Mouse (Mus musculus) skeletal muscle tissue, adult 2 months (tissue): ENCODE results near the gene Csrnp3.
A peak's percentile ranks its signal among the peaks of the same experiment; 100 is the strongest.

Experiments
- DNase-seq: peaks from one replicate; pipeline ENCODE4 v3.0.0-alpha.2; 2012; ENCODE audit warnings: low read depth, low spot score

The Csrnp3 gene

DNA sequence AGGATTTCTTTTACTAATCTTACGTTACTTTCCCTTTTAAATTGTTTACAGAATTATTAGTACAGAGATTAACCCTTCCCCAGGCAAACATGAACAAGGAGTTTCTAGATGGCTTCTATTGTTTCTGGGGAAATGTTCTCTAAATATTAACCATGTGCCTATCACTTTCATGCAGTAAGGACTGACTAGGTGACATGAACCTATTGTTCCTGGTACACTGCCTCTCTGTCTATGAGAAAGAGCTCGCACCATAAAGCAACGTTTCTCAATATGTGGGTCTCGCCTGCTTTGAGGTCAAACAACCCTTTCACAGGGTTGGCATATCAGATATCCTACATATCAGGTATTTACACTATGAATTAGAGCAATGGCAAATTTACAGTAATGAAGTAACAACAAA lies 96.8 kb downstream of the Csrnp3 start:
- no peak for DNase-seq

DNA sequence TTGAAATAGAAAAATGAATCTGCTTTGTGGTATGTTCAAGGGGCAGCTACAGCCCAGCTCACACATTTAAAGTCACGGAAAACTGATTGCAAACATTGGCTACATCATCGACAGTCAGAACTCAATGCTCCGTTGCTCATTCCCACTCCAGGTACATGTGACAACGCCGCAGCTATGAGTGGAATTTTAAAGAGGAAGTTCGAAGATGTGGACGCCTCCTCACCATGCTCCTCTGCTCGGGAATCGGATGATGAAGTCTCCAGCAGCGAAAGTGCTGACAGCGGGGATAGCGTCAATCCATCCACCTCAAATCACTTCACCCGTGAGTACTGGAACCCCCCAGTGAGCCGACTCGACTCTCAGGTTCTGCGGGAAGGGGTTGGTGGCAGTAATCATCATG lies 103.2 kb downstream of the Csrnp3 start:
- no peak for DNase-seq

- no peak for DNase-seq
Measured at GRCm38 (mm10) chr2:65953726-65954340, 108.3 kb downstream of the Csrnp3 start.

GRCm38 (mm10) chr2:65955804-65956203 lies 110.2 kb downstream of the Csrnp3 start:
- no peak for DNase-seq

GRCm38 (mm10) chr2:65956727-65957126 lies 111.2 kb downstream of the Csrnp3 start:
- no peak for DNase-seq

DNA sequence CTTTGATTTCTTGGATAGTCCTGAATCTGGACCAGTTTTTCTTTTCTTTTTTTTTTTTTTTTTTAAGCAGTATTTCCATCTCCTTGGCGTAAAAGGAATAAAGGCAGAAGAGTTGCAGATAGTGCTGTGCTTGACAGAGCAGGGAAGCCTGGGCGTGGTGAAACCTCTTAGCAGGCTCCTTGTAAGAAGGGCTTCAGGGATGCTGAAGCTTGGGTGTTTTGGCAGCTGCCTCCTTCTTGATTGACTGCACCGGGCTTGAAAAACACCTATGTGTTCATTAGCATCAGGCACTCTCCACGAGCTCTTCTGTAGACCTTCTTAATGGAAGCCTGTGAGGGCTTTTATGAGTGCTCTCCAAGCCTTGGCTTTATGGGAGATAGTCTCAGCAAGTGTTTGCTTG lies 117.9 kb downstream of the Csrnp3 start:
- no peak for DNase-seq

DNA sequence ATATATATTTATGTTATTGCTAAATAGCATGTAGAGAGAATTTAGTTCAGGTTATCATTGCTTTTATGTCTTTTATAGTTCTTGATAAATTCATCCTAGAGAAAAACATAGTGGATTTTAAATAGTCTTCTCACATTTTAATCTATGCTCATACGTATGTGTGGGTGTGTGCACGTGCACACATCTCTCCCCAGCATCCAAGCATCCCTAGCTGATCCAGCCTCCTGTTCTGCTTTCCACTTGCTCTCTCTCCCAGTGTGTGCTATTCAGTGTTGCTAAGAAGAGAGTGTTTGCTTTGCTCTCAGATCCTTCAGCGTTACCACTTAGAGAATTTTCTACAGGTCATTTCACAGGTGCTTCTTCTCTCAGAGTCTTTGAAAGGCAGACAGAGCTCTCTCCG lies 123.2 kb downstream of the Csrnp3 start:
- no peak for DNase-seq

DNA sequence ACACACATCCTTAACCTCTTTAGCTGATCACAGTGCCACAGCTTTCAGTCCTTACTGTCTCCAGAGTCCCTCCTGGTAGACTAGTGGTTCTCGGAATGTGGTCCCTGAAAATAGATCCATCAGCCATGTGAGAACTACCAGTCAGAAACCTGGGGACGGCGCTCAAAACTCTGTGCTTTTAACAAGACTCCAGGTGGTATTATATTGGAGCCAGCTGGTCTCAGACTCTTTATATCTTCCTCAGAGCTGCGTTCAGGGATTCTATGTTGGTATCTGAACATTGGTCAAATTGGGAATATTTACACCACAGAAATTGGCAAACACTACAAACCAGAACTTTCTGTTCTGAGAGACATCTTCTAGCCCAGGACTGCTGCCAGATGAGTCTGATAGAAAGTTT lies 128.3 kb downstream of the Csrnp3 start:
- DNase-seq: no peak

- no peak for DNase-seq
Measured at GRCm38 (mm10) chr2:65975383-65975782, 129.8 kb downstream of the Csrnp3 start.

DNA sequence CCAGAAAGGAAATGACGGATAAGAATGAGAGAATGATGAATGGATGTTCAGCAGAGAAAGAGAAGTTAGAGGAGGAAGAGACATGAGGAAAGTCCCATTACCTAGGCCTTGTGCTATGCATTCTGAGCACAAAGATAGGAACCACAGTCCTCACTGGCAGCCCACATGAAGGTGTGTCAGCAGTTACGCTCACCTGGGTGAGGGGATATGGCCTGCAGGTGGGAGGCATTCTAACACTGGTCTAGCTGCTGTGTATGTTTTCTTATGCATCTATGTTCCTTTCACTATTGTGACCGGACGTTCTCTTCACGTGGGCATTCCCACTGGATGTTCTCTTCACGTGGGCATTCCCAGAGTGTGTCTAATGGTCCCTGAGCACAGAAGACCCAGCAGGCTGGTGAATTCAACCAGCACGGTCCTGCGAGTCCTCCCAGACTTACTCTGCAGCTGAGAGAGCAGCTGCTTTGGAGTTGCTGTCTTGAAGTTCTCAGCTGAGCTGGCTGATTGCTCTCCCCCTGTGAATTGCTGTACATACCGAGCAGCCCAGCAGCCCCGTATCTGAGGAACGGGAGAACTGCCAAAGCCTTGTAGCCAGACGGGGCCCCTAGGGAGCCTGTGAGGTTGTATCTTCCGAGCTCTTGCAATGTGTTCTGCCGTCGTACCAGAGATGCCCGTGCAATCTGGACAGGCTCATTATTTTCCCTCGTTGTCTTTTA lies 133.9 kb downstream of the Csrnp3 start:
- peak; percentile 1 for DNase-seq

GRCm38 (mm10) chr2:65981470-65981869 lies 135.9 kb downstream of the Csrnp3 start:
- no peak for DNase-seq

GRCm38 (mm10) chr2:65981965-65982364 lies 136.4 kb downstream of the Csrnp3 start:
- no peak for DNase-seq

GRCm38 (mm10) chr2:65985706-65986105 lies 140.1 kb downstream of the Csrnp3 start:
- DNase-seq: no peak

DNA sequence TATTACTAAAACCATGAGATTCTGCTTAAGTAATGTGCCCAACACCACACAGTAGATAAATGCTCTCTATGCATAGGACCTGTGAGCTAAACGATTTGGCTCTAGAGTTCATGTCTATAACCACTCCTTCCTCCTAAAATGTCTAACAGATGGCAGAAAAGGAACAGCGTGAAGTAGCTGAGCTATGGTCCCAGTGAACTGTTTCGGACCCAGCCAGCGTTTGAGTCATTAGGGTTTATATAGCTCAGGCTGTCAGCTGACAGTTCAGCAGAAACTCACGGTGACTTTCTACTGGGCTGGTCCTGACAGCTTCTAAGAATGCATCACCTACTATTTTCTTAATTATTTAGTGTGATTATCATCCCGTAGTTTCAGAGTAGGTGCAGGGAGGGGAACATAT lies 141.5 kb downstream of the Csrnp3 start:
- DNase-seq: no peak

DNA sequence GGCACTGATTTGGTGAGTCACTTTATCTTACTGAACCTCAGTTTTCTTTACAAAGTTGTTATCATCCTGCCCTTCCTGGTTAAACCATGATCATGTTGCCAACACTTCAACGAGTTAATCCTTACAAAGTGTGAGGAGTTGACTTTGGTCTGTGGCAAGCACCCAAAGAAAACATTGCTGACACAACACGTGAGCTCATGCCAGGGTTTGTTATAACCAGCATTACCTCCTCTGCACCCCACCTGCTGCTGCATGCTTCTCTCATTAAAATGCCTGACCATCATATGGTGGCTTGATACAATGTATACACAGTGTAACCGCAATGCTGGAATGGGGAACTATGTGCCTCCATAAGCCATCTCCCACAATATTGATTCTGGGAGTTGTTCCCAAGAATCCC lies 142.0 kb downstream of the Csrnp3 start:
- DNase-seq: no peak

DNA sequence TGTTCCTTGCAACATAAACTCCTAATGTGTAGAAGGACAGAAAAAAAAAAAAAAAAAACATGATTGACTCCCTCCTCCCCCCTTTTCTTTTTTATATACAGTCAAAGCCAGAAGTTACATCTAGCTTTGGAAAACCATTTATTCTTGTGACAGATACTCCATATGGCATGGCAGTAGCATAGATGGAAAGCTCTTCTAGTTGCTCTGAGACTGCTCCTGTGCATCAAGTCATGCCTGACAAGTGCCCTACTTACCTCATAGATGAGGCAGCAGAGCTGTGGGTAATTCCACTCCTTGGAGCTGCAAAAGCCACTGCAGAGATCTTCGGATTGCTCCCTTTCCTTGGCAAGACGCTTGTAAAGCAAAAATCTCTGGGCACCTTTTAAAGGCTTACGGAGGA lies 143.2 kb downstream of the Csrnp3 start:
- DNase-seq: no peak

- no peak for DNase-seq
Measured at GRCm38 (mm10) chr2:65990108-65990507, 144.5 kb downstream of the Csrnp3 start.

DNA sequence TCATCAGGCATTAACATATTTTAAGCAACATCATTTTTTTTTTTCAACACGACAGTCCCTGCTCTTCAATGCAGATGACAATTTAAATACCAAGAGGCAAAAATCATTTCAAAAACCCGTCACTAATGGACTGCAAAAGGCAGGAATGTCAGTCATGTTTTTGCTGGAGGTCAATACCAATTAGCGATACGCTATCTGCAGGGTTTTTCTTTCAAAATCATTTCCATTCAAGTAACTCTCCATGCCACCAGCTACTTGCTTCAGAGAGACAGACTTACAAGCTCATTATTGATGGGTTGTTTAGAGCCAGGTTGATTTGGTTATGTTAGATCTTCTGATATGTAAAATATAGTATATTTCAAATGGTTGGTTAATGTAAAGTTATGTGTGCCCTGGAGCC lies 145.2 kb downstream of the Csrnp3 start:
- DNase-seq: no peak

GRCm38 (mm10) chr2:65993371-65993770 lies 147.8 kb downstream of the Csrnp3 start:
- no peak for DNase-seq

GRCm38 (mm10) chr2:65994886-65995468 lies 149.4 kb downstream of the Csrnp3 start:
- DNase-seq: no peak

DNA sequence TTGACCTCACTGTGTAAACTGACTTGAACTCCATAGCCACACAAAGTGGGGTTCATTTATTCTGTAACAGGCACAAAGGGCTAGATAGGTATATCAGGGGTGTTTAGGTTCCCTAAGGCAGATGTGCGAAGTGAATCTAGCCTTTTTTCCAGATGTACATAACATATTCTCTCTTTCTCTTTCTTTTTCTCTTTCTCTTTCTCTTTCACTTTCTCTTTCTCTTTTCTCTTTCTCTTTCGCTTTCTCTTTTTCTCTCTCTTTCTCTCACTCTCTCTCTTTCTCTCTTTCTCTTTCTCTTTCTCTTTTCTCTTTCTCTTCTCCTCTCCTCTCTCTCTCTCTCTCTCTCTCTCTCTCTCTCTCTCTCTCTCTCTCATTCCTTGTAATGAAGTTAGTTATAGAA lies 153.2 kb downstream of the Csrnp3 start:
- DNase-seq: no peak

- DNase-seq: no peak
Measured at GRCm38 (mm10) chr2:66008995-66009654, 163.6 kb downstream of the Csrnp3 start.

GRCm38 (mm10) chr2:66009677-66010076 lies 164.1 kb downstream of the Csrnp3 start:
- no peak for DNase-seq
